Mouse (Mus musculus) liver (tissue): ENCODE results near the gene Lrig1.

Experiments used
- DNase-seq: peaks from one replicate; pipeline ENCODE4 v3.0.0-alpha.2; 2020; ENCODE audit warnings: mixed read lengths

Gene Lrig1

DNA sequence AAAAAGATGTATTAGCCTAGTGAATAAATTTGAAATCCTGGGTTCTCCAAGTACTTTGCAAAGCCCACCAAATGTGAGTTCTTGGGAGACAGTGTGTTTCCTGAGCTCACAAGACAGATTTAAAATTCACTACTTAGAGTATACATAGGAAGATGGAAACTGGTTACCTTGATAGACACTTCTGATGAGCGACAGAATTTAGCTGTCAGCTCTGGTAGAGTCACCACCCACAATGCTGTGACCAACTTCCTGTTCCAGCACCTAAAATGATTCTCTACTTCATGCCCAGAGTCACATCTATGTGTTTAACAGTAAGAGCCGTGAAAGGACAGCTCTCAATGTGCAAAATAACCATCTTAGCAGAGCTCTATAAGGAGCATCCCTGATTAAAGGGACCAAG lies 27.5 kb downstream of the Lrig1 start:
- DNase-seq = no peak

DNA sequence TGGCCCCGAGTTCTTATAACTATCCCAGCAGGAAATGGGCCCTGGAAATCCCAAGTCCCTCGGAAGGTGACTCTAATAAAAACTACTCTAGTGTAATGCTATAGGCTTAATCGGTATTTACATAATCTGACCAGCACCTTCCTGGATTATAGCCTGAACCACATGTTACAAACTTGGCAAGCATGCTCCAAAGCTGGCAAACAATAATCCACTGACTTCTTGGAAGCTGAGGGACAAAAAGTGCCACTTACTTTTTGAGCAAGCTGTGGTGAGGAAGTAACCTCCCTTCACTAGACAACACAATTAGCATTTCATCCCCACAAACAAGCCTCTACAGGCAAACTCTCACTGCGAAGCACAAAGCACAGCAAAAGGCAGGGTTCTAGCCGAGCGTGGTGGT lies 30.6 kb downstream of the Lrig1 start:
- no peak for DNase-seq

DNA sequence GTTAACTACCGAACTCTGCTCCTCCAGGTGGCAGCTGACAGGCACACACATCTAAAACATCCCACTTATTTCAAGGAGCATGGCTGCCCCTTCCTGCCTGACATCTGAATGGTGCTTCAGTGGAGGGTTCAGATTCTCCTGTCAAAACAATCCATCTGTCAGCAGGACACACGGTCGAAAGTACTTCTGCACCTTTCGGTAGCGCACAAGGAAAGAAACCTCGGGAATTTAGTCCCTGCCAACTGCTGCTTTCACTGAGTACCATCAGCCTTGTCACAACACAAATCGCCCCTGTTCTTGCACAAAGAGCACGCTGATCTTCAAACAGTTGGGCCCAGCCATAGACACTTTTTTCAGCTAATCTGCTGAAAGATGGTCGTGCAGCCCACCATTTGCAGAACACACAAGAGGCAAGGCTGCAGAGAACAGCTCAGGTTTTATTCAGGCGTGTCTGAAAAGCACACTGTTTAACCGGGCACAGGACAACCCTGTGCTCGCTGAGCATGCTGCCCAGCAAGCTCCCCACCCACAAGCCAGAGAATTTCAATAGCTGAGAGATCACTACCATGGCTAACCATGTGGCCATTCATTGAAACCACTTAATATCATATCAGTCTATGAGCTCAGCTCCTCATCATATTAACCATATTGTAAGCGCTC lies 31.6 kb downstream of the Lrig1 start:
- DNase-seq = no peak

DNA sequence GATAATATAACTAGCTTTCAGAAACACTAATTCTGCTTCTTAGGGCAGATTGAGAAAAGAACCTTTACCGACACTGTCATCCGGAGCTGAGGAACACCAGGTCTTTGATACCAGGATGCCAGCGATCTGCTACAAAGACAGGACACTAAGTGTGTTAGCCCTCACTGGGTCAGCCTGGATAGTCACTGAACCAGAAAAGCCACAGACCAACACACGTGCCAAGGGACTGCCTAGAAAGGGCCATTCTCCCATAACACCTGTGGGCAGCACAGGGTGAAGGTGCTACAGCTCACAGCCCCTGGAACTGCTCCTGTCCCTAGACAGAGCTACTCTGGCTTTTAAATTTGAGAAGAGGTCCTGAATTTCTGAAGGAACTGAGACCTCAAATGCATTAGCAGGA lies 32.8 kb downstream of the Lrig1 start:
- no peak for DNase-seq

DNA sequence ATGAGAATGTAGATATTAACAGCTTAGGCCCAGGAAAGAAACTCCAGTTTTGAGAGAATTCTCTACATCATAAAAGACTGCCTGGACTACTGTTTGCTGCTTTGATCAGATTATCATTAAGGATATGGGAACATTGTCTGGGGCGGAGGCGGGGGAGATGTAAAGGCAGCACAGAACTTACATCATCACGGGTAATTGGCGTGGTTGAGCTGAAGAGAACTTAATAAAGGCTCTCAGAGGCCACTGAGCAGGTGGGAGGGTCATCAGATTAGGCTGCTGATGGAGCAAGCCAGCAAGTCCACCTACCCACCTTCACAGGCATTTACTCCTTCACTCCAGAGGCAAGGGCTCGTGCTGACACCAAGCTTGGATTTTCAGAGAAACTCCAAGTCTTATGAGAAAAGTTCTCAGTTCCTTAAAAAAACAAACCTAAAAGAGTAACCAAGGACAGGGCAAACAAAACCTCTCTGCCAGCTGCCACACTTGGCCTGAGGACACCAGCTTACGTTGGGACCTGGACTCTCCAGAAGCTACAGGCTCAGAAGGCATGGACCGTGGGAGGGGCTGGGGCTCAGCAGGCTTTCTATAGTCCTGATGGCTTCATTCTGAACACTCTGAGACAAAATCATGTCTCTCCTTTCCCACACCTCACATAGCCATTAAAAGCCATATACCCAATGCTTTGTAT lies 33.4 kb downstream of the Lrig1 start:
- DNase-seq = no peak

GRCm38 (mm10) chr6:94665677-94666076 lies 34.3 kb downstream of the Lrig1 start:
- no peak for DNase-seq

DNA sequence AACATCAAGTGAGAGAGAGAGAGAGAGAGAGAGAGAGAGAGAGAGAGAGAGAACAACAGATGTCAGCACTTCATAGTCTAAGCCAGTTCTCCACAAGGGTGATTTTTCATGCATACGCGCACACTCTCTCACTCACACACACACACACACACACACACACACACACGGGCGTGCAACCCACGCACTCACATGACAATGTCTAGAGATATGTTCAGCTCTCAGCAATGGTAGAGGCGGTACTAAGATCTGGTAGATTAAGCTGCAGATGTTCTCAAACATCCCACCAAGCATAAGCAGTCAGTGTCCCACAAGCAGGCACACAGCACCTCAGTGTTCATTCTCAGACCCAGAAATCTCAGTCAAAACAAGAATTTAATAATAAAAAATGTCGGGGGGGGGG lies 34.7 kb downstream of the Lrig1 start:
- DNase-seq = no peak

- no peak for DNase-seq
Measured at GRCm38 (mm10) chr6:94664000-94664399, 36.0 kb downstream of the Lrig1 start.

GRCm38 (mm10) chr6:94661923-94662322 lies 38.0 kb downstream of the Lrig1 start:
- DNase-seq = no peak

DNA sequence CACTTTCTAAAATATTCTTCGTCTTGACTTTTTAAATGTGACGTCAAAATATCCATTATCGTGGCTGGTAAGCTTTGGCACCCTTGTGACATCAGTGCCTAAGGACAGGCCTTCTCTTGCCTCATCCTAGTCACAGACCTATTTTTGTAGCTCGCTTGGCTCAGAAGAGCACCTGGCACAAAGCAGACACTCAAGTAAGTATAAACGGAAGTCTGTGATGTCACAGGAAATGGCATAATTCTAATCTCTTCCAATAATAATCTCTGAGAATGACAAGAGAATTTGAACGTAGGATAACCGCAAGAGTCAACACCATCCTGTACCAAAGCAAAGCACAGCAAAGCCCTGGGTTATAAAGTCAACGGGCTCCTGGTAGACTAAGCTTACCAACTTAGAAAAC lies 38.6 kb downstream of the Lrig1 start:
- no peak for DNase-seq

DNA sequence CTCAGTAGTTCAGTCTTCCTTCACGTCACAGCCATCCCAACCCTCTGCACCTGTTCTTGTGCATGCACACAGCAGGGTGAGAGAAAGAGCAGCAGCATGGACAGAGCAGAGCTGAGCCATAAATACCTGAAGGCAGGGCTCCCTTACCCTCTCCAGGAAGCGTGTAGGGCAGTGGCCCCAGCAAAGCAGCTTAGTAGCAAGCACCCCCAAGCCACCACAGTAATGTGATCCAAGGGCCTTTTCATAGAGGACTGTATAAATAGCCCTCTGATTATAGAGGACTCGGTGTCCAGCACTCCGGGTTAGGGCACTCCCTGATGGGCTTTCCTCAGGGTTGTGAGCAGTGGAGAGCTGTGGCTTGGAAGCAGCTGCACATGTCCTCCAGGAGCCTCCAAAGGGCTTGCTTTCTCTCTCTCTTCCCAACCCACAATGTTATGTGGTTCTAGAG lies 40.0 kb downstream of the Lrig1 start:
- no peak for DNase-seq

DNA sequence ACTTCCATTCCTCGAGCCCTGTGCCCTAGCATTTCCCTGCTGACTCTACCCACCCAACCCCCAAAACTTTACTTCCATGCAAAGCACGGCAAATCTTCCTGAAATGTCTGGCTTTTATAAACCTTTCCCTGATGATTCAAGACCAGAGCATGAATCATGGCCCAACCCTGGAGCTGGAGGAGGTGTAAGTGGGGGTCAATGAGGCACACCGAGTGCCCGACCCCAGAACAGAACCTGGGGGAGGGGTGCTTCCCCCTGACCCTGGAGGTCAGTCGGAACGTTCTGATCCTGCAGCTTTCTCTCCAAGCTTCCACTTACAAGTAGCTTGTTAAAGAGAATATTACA lies 41.9 kb downstream of the Lrig1 start:
- DNase-seq = no peak

GRCm38 (mm10) chr6:94657204-94658135 lies 42.5 kb downstream of the Lrig1 start:
- no peak for DNase-seq

- DNase-seq = no peak
Measured at GRCm38 (mm10) chr6:94655818-94656478, 44.0 kb downstream of the Lrig1 start.

- no peak for DNase-seq
Measured at GRCm38 (mm10) chr6:94653388-94654316, 46.3 kb downstream of the Lrig1 start.

DNA sequence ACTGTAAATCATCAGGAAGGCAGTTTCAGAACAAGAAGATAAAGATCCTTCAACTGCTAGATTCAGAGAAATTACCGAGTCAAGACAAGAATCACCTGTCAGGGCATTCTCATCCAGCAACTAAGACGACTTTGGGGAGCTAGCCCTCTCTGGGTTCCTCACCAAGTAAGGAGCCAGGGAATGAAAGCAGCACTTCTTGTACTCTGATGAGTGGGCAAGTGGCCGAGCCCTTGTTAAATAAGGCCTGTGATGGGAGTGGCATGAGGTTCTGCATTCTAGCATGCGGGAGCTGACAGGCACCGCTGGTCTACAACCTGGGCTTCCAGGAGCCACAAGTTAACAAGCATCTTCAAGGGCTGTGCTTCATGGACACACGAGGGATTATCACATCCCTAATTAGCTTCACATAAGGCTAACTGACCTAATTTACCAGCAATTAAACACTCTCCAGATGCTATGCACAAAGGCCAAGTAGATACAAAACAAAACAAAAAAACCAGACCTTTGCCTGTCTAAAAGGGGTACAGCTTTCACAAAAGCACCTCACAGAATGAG lies 47.2 kb downstream of the Lrig1 start:
- DNase-seq = no peak

- DNase-seq = no peak
Measured at GRCm38 (mm10) chr6:94651541-94651940, 48.4 kb downstream of the Lrig1 start.

GRCm38 (mm10) chr6:94649637-94650036 lies 50.3 kb downstream of the Lrig1 start:
- DNase-seq = no peak

DNA sequence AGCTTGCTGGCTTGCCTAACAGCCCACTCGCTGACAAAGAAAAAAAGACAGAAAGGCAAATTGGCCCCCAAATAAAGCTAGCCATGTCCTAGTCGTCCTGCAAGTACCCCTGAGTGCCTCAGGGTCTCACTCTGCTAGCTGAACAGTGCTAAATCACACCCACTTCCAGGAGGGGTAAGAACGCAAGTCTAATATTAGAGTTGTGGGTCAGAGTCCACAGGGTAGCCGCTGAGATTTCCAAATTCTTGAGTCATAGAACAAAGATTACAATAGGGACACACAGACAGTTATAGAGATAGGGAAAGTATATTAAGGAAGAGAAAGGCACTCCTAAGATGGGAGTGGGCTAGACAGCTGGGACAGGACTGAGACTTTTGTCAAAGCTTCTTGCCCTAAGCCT lies 51.5 kb downstream of the Lrig1 start:
- no peak for DNase-seq

GRCm38 (mm10) chr6:94647574-94648430 lies 52.2 kb downstream of the Lrig1 start:
- DNase-seq = peak; percentile 40

- DNase-seq = no peak
Measured at GRCm38 (mm10) chr6:94646902-94647301, 53.1 kb downstream of the Lrig1 start.
